Mouse (Mus musculus): ENCODE results near the gene Ahctf1. TPM values are rescaled to one million over a fixed set of nuclear protein-coding genes. Genes with fewer than 3 reads are reported as not detected.

The Ahctf1 gene
- polyA plus RNA-seq (2017; shearing (Covaris generic)) = 39.5 TPM

DNA sequence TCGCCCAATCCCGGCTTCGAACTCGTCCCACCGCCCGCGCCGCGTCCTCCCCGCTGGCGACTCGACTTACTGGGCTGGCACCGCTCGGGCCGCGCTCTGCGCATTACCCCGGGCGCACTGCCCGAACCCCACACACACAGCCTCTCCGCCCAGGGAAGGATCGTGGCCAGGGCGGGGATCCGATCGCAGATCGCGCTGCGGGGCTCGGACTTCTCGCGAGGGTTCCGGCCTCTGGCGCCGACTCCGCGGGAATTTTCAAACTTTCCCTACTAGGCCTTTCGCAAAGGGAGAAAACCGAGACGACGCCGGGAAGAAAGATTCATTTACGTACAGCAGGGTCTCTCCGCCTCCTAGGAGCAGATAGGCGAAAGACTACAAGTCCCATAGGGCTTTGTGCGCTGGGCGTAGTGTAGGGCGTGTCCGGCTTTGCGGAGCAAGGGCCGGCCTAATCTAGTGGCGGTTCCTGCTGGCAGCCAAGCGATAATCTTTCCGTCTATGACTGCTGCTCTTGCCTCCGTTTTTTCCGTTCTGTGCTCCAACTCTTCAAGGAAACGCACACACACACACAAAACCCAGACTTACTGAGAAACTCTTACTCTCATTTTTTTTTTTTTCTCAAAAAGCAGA, at the start of gene Ahctf1:
TSS of gene Ahctf1 (minus strand) at position 168 of the 627 bp plus-strand sequence.

DNA sequence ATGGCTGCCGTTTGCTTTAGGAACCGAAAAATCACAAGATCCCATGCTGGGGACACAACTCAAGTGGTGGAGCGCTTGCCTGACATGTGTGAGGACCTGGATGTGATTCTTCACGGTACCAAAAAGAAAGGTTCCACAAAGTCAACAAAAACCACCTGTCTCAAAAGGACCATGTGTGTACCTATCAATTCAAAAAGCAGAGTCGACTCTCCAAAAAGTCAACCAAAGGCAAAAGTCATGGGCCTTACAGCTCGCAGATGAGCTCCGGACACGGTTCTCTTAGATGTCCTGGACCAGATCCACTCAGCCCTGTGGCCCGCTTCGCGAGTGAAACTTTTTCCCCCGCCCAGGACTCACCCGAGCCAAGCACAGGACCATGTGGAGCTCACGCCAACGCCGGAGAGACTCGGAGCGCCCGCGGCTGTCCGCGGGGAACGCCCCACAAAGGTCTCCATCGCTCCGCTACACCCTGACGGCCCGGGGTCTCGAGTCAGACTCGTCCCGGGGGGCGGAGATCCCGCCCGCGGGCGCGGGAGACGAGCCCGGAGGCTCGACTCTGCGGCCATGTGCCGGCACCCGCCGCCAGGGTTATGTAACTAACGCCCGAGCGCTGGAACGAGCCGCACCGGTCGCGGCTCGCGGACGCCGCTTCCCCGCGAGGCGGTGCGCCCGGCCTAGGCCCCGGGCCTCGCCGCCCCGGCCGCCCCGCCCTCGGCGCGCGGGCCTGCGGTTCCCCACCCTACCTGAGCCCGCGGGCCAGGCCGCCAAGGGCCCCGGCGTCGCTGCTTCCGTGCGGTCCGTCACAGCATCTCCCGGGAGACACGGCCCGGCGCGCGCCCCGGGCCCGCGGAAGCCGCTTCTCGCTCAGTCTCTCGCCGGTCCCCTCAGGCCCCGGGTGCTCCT, 619 bp downstream of the Ahctf1 start, which contains the start of gene Gm10518:
TSS of gene Gm10518 (plus strand) at position 767 of the 903 bp plus-strand sequence.

DNA sequence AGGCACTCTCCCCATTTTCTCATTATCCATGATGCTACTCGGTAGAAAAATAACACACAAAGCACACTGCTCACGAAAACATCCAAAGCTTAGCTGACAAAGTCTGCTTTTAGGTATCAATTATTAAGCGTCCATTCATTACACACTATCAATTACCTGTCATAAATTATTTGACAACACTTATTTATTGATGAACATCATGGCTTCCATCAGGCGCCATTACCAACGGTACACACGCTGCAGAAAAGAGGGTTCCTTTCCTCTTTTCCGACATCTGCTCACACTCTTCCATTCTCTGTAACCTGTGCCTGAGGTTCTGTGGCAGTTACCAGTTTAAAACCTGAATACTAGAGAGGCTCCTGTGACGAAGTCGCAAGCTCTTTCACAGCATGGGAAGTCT, 58.3 kb downstream of the Ahctf1 start, which contains the start of gene Kif28:
TSS of gene Kif28 (minus strand) at position 101 of the 400 bp plus-strand sequence.

Other genes with a start within 250 kb of the Ahctf1 start
- gene Sccpdh, start 135.5 kb downstream of the Ahctf1 start, polyA plus RNA-seq (2017; shearing (Covaris generic)) = 8.9 TPM
- not detected for gene Kif28, start 58.4 kb downstream of the Ahctf1 start, polyA plus RNA-seq (2017; shearing (Covaris generic))
- 0.60 TPM for gene Gm10518, start 304 bp downstream of the Ahctf1 start, polyA plus RNA-seq (2017; shearing (Covaris generic))
- gene Cdc42bpa, start 156.8 kb upstream of the Ahctf1 start, polyA plus RNA-seq (2017; shearing (Covaris generic)) = 2.2 TPM

Measured in CD4-positive, CD25-positive, alpha-beta regulatory T cell (primary cell).